Mouse (Mus musculus) right cerebral cortex, adult 18-20 months (tissue): ENCODE results near the gene Htr7.
A peak's percentile ranks its signal among the peaks of the same experiment; 100 is the strongest.

Experiments used
- DNase-seq: peaks from one replicate; pipeline ENCODE4 v3.0.0; 2022; ENCODE audit warnings: mixed read lengths

Gene Htr7

GRCm38 (mm10) chr19:35955698-35956097, 101.6 kb downstream of the Htr7 start:
- DNase-seq, result no peak

DNA sequence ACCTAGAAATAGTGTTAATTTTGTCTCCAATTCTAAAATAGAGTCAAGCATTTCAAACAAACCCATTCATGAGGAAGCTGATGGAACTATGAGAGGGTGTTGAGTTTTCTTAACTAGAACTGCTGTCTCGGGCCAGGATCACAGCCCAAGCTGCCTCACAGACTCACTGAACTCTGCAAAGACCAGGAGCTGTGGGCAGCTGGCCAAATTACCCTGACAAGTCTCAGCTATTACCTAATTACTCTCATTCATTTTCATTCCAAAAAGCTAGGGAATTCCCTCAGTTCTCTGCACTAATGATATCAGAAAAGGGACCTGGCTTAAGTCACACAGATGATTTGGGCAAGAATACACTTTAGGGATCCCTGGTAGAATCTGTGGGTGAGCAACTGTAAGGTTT, 107.4 kb downstream of the Htr7 start:
- DNase-seq, result no peak

GRCm38 (mm10) chr19:35924961-35925495, 132.3 kb downstream of the Htr7 start:
- DNase-seq, result no peak

- peak; percentile 80 for DNase-seq
These were observed 132.9 kb downstream of the Htr7 start for GRCm38 (mm10) chr19:35924418-35924817.
